Mouse (Mus musculus) lung, embryonic 14.5 days (tissue): Measurements from ENCODE around the gene Ndufb3. TPM values are rescaled to one million over a fixed set of nuclear protein-coding genes. Genes with fewer than 3 reads are reported as not detected.
"Not testable (repeated sequence)": the region's sequence is repeated elsewhere in the genome, so short reads cannot be mapped to it uniquely, and the experiment has no call there.

ENCODE experiments used
- ATAC-seq: fragments of 200-750 bp; cut with Nextera tagmentation; 2 replicates; pipeline ENCODE4 v1.8.0; 2017; ENCODE audit warnings: mild to moderate bottlenecking, moderate TSS enrichment, moderate library complexity; ENCODE audit not compliant: insufficient read depth
- DNase-seq: peaks from one replicate; pipeline ENCODE4 v3.0.0-alpha.2; 2015
- H3K27ac ChIP-seq: fragments of 300-500 bp; sonication (generic); 2 replicates; pipeline ENCODE4 v1.5.1; 2014; ENCODE audit warnings: low read depth, mild to moderate bottlenecking, moderate library complexity
- H3K27me3 ChIP-seq: fragments of 300-500 bp; sonication (generic); 2 replicates; pipeline ENCODE4 v1.6.1; 2014; ENCODE audit warnings: low read length, control low read depth; ENCODE audit not compliant: insufficient read depth
- H3K36me3 ChIP-seq: fragments of 300-500 bp; sonication (generic); 2 replicates; pipeline ENCODE4 v1.6.1; 2014; ENCODE audit warnings: control low read depth; ENCODE audit not compliant: insufficient read depth
- H3K4me1 ChIP-seq: fragments of 300-500 bp; sonication (generic); 2 replicates; pipeline ENCODE4 v1.6.1; 2014; ENCODE audit warnings: antibody characterized with exemption, control low read depth; ENCODE audit not compliant: insufficient read depth
- H3K4me2 ChIP-seq: fragments of 300-500 bp; sonication (generic); 2 replicates; pipeline ENCODE4 v1.6.1; 2014; ENCODE audit warnings: mild to moderate bottlenecking
- H3K4me3 ChIP-seq: fragments of 300-500 bp; sonication (generic); 2 replicates; pipeline ENCODE4 v1.5.1; 2014; ENCODE audit warnings: low read depth, low read length
- H3K9ac ChIP-seq: fragments of 300-500 bp; sonication (generic); 2 replicates; pipeline ENCODE4 v1.6.1; 2014
- H3K9me3 ChIP-seq: fragments of 300-500 bp; sonication (generic); 2 replicates; pipeline ENCODE4 v1.6.1; 2016; ENCODE audit warnings: low read depth, low read length, control low read depth
- CTCF ChIP-seq: IDR thresholded peaks from 2 replicates; pipeline ENCODE4 v1.5.1; 2016; ENCODE audit warnings: antibody characterized with exemption, low read depth
- WGBS: fragments of 180-500 bp; shearing (Covaris S2); extraction: QIAGEN DNeasy Blood & Tissue Kit; methylation state at CpG from one replicate; pipeline ENCODE4 v1.1.7; 2014; 5-methylcytosine and 5-hydroxymethylcytosine counted together
- polyA plus RNA-seq: library from polyadenylated mRNA; unstranded; fragments of >200 nt; fragmentation: Nextera tagmentation; extraction: Ambion mirVana; gene quantifications from 2 replicates; pipeline ENCODE4 v1.2.1, GENCODE M21; 2014

Ndufb3 gene
- polyA plus RNA-seq, 1 experiment from 2014 or later, result 159 TPM

- Histone ChIP-seq H3K27me3 (no peaks in the 10 kb centered on the region), H3K4me3 (no peak overlapping the region), H3K9me3 (no peaks in the 10 kb centered on the region), H3K4me1 (no peaks in the 10 kb centered on the region), H3K27ac (no peak overlapping the region), H3K36me3 (no peaks in the 10 kb centered on the region), H3K9ac (no peak overlapping the region), H3K4me2 (no peak overlapping the region)
- DNase-seq, result peak; percentile 17
- no peak for TF ChIP-seq CTCF
- WGBS, result 37% methylated on average over 4 of the region's 4 CpGs
- ATAC-seq, result no peak
Measured at GRCm38 (mm10) chr1:58603738-58604137, 17.6 kb downstream of the Ndufb3 start.

DNA sequence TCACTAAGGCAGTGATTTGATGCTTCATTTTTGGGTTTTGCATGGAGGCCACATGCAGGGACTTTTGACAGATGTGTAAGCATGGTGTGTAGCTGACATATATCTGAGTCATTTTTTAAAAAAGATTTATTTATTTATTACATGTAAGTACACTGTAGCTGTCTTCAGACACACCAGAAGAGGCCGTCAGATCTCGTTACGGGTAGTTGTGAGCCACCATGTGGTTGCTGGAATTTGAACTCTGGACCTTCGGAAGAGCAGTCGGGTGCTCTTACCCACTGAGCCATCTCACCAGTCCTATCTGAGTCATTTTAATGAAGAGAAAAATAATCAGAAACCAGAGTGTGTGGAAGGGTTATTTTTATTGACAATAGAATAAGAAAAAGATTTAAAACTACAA, 23.4 kb downstream of the Ndufb3 start:
- DNase-seq, H3K9me3 ChIP-seq, H3K27me3 ChIP-seq, H3K27ac ChIP-seq, ATAC-seq, H3K4me1 ChIP-seq, H3K36me3 ChIP-seq, H3K4me3 ChIP-seq, H3K4me2 ChIP-seq, H3K9ac ChIP-seq: not testable (repeated sequence)
- whole genome bisulfite sequencing, result 76% methylated on average over 5 of the region's 5 CpGs

GRCm38 (mm10) chr1:58610166-58610565, 24.0 kb downstream of the Ndufb3 start:
- Histone ChIP-seq H3K4me1 (no peaks in the 10 kb centered on the region), H3K27me3 (no peaks in the 10 kb centered on the region), H3K36me3 (no peaks in the 10 kb centered on the region), H3K4me3 (no peak overlapping the region), H3K4me2 (no peak overlapping the region), H3K27ac (no peak overlapping the region), H3K9ac (no peak overlapping the region), H3K9me3 (no peaks in the 10 kb centered on the region)
- no peak for TF ChIP-seq CTCF
- DNase-seq (peak; percentile 16), ATAC-seq (no peak)
- 73% methylated on average over 1 of the region's 1 CpGs for WGBS

DNA sequence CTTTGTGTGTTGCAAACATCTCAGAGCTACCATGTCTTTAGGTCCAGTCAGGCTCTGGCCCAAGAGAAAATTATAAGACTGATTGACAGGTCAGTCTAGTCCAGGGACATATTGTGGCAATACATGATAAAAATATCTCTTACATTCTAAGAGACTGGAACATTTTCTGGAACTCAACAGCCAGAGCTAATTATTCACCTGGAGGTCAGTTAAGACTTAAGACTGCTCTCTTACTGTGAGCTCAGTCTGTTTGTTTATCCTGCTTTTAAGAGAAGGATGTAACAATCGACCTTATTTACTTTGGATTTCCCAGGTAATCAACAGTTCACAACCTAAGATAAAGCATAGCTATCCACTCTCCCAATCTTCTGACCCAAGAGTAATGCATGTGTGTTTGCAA, 24.4 kb downstream of the Ndufb3 start:
- Histone ChIP-seq H3K27ac (no peak overlapping the region), H3K36me3 (no peaks in the 10 kb centered on the region), H3K9me3 (no peaks in the 10 kb centered on the region), H3K4me1 (no peaks in the 10 kb centered on the region), H3K9ac (no peak overlapping the region), H3K4me2 (no peak overlapping the region), H3K27me3 (no peaks in the 10 kb centered on the region), H3K4me3 (no peak overlapping the region)
- 25% methylated on average over 1 of the region's 1 CpGs for WGBS
- TF ChIP-seq CTCF, result no peak
- ATAC-seq (no peak), DNase-seq (no peak)

DNA sequence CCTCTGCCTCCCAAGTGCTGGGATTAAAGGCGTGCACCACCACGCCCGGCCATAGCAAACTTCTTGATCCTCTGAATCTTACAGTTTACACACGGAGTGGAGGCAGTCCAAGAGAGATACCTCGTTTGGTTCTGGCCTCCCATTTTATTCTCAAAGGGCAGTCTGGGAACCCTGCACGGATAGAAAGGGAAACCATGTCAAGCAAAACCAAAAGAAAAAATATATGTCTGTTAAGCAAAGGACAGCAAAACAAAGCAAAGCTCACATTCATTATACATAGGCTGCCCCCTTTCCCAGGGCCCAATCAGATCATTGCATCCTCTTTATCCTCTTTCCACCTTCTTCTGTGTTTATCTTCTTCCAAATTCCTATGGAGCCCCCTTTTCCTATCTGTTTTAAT, 27.6 kb downstream of the Ndufb3 start:
- H3K9ac ChIP-seq, result no peak overlapping the region
- no peak overlapping the region for H3K4me3 ChIP-seq
- ATAC-seq (no peak), DNase-seq (peak; percentile 21)
- 70% methylated on average over 6 of the region's 6 CpGs for WGBS
- H3K9me3 ChIP-seq, result no peaks in the 10 kb centered on the region
- no peaks in the 10 kb centered on the region for H3K27me3 ChIP-seq
- no peak overlapping the region for H3K27ac ChIP-seq
- TF ChIP-seq CTCF, result no peak
- H3K4me1 ChIP-seq, result no peaks in the 10 kb centered on the region
- no peaks in the 10 kb centered on the region for H3K36me3 ChIP-seq
- H3K4me2 ChIP-seq, result no peak overlapping the region

GRCm38 (mm10) chr1:58614424-58614823, 28.2 kb downstream of the Ndufb3 start:
- ATAC-seq, result no peak
- H3K4me3 ChIP-seq, result no peak overlapping the region
- no peaks in the 10 kb centered on the region for H3K27me3 ChIP-seq
- no peak overlapping the region for H3K27ac ChIP-seq
- H3K9me3 ChIP-seq, result no peaks in the 10 kb centered on the region
- DNase-seq, result peak; percentile 10
- H3K9ac ChIP-seq, result no peak overlapping the region
- H3K4me2 ChIP-seq, result no peak overlapping the region
- 35% methylated on average over 3 of the region's 3 CpGs for WGBS
- no peaks in the 10 kb centered on the region for H3K36me3 ChIP-seq
- no peaks in the 10 kb centered on the region for H3K4me1 ChIP-seq
- no peak for TF ChIP-seq CTCF

DNA sequence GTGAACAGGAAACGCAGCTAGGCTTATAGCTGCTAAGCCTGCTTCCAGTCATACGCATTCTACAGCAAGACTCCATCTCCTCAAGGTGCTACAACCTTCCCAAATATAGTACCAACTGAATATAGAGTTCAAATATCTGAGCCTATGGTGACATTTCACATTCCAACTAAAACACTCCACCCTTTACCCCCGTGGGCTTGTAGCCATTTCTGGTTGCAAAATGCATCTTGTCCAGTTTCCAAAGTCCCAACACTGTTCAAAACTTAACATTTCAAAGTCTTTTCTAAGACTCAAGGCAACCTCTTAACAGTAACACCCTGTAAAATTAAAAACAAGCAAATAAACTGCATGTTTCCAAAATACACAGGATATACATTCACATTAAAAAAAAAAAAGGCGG, 29.0 kb downstream of the Ndufb3 start:
- Histone ChIP-seq H3K27me3 (no peaks in the 10 kb centered on the region), H3K4me2 (no peak overlapping the region), H3K9me3 (no peaks in the 10 kb centered on the region), H3K4me3 (no peak overlapping the region), H3K9ac (no peak overlapping the region), H3K27ac (no peak overlapping the region), H3K4me1 (no peaks in the 10 kb centered on the region), H3K36me3 (no peaks in the 10 kb centered on the region)
- WGBS, result 79% methylated on average over 4 of the region's 4 CpGs
- DNase-seq (no peak), ATAC-seq (no peak)
- no peak for TF ChIP-seq CTCF

DNA sequence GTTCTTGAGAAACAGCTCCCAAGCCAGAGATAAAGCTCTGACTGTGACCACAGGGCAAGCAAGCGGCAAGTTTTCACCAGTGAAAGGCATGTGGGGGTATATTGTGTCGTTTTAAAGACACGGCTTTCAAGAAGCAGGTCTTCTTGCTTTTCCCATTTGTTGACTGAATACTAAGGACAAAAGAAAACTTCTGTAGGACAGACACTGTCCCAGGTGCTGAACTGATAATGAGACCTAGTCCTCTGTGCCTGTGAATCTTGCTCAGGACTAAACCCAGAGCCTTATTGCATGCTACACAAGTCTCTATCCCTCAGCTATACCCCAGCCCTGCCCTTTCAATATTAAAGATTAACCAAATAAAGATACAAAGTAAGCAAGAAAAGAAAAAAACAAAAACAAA, 30.0 kb downstream of the Ndufb3 start:
- ATAC-seq (no peak), DNase-seq (peak; percentile 50)
- WGBS, result 62% methylated on average over 3 of the region's 3 CpGs
- Histone ChIP-seq H3K9me3 (no peaks in the 10 kb centered on the region), H3K4me1 (no peaks in the 10 kb centered on the region), H3K27ac (no peak overlapping the region), H3K27me3 (no peaks in the 10 kb centered on the region), H3K9ac (no peak overlapping the region), H3K36me3 (no peaks in the 10 kb centered on the region), H3K4me2 (no peak overlapping the region), H3K4me3 (no peak overlapping the region)
- no peak for TF ChIP-seq CTCF
